Mouse (Mus musculus): Measurements from ENCODE around the gene Chmp2a. TPM values are rescaled to one million over a fixed set of nuclear protein-coding genes. Genes with fewer than 3 reads are reported as not detected.
A peak's percentile ranks its signal among the peaks of the same experiment; 100 is the strongest.

Chmp2a gene
- total RNA-seq, 2 experiments from 2014 or later = 210 to 213 TPM

DNA sequence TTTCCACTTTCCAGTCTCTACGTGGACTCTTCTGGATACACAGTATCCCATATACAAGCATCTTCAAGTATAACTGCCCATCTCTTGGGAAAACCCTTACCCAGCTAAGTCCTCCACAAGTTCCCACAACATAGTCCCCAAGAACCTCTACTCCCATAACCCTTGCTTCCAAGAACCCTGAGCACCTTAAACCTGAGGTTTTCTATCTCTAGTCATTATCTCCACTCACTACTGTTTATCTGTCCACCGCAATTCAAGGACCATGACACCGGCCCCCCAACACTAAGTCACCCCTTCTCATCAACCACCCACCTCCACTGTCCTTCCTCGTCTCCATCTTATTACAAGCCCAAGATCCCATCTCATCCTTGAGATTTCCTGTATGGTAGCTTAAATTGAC lies 2.2 kb upstream of the Chmp2a start:
- no peak for DNase-seq (ENCODE audit: low spot score in 2 of 2)

DNA sequence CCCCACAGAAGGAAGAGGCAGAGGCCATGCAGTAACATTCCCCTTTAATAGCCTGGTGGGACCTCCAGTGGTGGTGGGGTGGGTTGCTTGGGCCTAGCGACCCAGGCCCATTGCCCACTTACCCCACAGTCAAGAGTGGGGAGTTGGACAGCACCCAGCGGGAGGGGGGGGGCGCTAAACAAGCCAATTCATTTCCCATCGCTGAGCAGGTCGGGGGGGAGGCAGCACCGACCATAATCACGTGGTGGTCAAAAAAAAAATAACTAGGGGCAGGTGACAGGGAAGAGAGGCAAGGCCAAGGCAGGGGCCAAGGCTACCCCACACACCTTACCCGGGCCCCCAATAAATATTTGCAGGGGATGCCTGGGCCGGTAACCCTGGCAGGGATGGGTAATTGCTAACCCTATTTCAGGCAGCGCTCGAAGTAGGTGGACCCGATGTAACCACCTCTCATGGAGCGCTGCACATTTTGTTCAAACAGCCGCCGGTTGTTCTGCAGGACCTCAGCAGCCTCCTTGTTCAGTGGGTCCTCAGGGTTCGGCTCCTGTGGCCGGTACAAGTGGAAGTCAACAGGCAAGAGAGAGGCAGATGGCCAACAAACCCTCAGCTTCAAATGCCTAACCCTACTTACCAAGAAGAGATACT lies 726 bp upstream of the Chmp2a start:
- no peak for DNase-seq (ENCODE audit: low spot score in 2 of 2)

DNA sequence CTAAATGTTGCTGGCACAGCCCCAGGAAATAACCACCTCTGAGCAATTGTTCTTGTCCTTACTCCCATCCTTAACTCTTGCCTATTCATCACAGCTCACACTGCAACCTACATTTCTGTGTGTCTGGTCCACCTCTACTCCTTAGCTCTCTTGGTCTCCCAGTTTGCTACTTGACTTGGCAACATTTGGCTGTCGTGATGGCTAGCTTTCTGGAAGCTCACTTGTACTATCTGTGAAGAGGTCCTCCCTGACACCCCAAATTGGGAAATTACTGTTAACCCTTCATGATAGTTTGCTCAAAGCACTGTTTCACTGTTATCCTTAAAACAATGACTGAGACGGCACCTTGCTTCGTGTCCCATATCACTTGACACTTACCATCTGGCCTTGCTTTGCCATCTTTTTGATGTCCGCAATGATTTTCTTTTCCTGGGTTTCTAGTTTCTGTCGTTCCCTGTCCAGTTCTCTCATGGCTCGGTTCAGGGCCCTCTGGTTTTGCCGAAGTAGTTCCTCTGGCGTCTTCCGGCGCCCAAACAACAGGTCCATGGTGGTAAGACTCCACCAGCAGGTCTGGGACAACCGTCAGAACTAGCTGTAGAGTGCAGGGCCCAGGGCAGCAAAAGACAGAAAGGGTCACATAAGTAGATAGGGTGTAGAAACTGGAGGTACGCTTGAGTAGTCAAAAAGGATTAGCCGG lies 1.0 kb downstream of the Chmp2a start:
- no peak for DNase-seq (ENCODE audit: low spot score in 2 of 2)

DNA sequence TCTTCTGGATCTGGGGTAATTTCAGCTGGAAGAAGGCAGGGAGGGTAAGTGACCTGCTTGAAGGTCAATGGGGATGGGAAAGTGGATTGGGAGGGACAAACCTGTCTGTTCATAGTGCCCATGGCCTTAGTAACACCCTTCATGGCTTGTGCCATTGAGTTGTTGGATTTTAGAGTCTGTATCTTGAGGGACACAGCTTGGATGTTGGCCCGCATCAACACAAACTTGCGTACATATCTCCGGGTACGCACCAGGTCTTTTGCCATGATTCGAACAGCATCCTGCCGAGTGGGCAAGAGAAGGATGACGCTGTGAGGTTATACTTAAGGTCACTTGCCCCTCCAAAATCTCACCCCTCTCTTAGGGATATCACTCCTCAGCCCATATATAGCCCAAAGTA lies 2.1 kb downstream of the Chmp2a start:
- DNase-seq (ENCODE audit: low spot score in 2 of 2) = no peak

DNA sequence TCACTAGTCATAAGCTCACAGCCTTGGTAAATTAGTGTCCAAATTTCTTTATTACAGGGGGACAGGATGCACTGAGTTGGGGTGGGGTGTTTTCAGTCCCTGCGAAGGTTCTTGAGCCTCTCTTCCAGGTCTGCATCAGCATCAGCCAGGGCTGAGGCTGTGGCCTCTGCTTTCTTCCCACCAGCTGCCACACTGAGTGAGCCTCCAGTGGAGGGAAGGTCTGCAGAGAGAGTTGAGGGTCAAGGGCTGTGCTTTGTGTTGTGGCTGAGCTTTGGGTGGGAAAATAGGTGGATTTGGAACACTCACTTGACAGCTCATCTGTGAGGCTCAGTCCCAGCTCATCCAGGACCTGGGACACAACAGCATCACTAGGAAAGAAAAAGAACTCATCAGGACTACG lies 2.6 kb downstream of the Chmp2a start:
- no peak for DNase-seq (ENCODE audit: low spot score in 2 of 2)

DNA sequence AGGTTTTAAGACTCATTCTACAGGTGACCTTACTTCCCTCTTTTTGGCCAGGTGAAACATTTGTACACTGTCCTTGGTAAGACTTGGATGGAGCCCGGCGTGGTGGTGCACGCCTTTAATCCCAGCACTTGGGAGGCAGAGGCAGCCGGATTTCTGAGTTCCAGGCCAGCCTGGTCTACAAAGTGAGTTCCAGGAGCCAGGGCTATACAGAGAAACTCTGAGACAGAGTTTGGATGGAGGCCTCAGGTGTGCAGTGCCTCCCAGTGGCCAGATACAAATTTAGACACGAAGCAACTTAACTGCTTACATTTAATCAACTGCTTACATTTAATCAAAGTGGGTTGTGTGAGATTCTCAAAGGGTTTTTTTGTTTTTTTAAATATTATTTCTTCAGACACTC lies 3.5 kb downstream of the Chmp2a start:
- DNase-seq (ENCODE audit: low spot score in 2 of 2) = no peak

DNA sequence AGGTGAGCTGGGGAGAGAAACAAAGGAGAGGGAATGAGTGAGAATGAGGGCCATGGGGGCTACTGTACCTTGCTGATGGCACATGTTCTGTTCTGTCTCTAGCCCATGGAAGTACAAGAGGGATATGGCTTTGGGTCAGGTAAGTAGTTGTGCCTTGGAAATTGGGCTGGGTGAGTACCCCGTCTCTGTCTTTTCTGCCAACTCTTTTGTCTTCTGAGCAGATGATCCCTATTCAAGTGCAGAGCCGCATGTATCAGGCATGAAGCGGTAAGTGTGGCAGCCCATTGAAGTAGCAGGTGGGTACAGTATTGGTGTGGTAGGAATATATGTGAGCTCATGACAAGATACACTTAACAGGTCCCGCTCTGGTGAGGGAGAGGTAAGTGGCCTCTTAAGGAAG lies 5.6 kb downstream of the Chmp2a start:
- DNase-seq (ENCODE audit: low spot score in 2 of 2) = no peak

DNA sequence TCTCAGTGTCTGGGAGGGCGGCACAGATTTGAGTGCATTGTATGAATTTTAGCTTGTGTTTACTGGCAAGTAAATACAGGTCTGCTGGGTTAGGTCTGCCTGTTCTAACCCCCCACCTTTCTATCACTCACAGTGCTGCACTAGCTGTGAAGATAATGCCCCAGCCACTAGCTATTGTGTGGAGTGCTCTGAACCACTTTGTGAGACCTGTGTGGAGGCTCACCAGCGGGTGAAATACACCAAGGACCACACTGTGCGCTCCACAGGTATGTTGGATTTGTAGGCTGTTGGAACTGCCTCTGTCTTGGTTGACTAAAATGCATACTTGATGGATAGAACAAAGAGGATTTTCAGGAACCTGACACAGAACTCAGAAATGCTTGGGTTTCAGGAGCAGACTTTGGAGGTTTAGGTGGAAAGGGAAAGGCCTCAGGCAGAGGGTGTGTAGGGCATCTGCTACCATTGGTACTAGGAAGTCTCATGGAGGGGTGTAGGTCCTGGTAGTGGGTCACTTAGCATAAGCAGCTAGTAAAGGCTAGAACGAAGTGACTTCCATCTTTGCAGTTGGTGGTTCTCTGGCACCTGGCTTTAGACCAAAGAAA lies 9.0 kb downstream of the Chmp2a start:
- no peak for DNase-seq (ENCODE audit: low spot score in 2 of 2)

DNA sequence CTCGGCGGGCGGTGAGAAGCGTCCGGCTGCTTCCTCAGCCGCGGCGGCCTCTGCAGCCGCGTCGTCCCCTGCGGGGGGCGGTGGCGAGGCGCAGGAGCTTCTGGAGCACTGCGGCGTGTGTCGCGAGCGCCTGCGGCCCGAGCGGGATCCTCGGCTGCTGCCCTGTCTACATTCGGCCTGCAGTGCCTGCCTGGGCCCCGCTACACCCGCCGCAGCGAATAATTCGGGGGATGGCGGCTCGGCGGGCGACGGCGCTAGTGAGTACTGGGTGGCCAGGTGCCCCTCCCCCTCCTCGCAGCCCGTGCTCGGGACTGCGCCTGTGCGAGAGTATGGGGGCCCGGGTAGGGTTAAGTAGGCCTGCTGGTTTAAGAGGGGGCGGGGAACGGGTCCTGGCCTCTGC lies 9.8 kb downstream of the Chmp2a start:
- peak; percentile 72 to 74 for DNase-seq (ENCODE audit: low spot score in 2 of 2)

DNA sequence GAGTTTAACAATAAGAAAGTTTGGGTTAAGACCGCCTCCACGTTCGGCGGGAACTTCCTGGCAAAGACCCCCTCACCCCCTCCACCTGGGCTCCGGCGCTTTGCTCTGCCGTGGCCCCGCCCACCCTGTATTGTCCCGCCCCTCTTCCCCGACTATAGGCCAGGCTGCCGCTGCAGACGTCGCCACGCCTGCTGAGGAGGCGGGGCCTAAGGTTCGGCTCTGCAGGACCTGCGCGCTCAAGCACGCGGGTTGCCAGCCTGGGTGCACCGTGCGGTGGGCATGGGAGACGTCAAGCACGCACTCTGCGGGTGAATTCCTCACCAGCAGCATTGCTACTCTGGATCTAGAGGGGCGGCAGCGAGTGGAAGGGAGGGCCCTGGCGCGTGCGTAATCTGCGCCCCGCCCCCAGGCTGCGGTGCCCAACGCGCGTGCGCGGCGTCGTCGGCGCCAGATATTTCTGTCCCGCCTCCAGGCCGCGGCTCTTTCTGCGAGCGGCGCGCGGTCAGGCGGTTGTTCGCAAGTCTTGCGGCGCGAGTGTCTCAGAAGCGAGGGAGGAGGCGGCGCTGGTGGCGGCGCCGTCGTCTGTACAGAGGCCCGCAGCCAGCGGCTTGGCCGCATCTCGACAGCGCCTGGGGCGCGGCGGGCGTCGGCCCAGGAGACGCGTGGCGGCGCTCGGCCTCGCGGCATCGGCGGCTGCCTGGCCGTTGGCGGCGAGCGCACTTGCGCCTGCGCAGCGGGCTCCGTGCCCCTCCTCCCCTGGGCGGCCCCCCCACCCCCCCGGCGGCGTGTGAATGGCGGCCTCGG lies 10.5 kb downstream of the Chmp2a start:
- peak; percentile 96 to 98 for DNase-seq (ENCODE audit: low spot score in 2 of 2)

DNA sequence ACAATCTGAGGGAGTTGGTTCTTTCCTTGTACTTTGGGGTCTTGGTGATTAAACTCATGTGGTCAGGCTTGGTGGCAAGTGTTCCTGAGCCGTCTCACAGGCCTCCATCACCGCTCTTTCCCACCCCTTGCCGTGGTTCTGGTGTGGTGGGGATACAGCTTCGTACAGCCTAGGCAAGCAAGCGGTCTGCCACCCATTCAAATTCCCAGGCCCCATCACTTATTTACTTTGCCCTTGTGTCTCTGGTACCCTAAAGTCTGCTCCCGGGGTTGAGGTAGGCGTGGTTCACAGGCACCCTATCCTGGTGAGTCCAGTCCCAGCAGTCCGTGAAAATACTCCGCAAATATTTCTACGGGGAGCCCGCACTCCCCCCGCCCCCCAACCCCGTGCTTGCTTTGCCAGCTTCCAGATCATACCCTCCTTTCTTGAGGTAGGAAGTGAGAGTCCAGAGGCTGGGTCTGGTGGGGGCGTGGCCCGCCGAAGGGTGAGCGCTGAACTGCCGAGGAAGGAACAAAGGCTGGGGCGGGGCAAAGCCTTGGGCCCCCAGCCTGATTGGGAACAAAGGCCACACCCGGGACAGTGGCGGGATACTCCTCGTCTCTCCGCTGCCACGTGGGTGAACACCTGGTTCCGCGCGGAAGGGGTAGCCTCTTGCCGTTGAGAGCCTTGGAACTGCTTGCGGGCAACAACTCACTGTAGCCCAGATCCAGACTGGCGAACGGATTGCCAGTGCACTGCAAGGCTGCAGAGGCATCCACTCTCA lies 11.7 kb downstream of the Chmp2a start:
- peak in 1 of 2 experiments; percentile 65 for DNase-seq (ENCODE audit: low spot score in 2 of 2)

DNA sequence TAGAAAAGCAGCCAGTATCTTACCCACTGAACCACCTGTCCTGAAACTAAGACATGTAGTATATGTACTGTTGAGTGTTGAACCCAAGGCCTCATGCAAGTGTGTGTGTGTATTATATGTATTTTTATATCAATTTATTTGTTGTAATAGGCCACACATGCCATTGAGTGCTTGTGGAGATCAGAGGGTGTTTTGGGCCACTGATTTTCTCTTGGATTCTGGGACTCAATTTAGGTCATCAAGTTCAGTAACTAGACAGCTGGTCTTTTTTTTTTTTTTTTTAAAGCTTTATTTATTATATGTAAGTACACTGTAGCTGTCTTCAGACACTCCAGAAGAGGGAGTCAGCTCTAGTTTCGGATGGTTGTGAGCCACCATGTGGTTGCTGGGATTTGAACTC lies 19.4 kb downstream of the Chmp2a start:
- DNase-seq (ENCODE audit: low spot score in 2 of 2) = no peak

DNA sequence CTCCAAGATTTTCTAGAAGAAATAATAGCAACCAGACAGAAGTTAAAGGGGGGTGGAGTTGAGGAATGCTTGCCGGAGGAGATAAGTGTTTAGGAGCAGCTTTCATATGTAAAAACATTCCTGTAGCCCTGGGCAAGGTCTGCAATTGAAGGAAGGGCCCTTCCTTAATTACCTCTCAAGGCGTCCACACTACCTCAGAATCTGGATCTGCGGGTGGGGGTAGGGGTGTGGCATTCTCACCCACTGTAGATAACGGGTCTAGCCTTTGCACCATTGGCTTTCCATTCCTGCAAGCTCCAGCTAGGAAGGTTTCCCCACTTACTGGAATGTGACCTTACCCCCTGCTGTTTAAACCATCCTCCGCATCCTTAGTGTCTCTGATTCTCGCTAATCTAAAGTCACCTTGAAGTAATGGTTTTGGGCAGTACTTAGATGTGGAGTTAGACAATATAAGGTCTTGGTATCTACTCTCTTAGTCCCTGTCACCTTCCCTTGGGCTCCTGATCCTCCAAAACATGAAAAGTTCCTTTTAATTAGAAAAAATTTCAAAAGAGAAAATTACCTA lies 20.2 kb downstream of the Chmp2a start:
- no peak for DNase-seq (ENCODE audit: low spot score in 2 of 2)

DNA sequence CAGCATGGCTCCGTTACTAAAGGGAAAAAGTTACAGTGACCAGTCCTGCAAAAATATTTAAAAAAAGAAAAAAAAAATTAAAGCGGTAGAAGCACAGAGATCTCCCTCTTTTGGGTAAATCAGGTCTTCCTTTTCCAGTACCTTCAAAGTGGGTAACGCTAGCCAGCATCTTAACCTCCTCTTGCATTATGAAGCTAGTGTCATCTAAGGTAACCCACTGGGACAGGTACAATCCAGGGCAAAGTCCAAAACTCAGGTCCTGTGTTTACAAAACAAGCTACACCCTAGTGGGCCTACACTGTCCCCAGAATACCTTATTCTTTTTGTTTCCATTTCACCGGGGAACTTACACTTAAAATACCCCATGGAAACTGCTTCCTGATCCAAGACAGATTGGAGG lies 20.9 kb downstream of the Chmp2a start:
- no peak for DNase-seq (ENCODE audit: low spot score in 2 of 2)

DNA sequence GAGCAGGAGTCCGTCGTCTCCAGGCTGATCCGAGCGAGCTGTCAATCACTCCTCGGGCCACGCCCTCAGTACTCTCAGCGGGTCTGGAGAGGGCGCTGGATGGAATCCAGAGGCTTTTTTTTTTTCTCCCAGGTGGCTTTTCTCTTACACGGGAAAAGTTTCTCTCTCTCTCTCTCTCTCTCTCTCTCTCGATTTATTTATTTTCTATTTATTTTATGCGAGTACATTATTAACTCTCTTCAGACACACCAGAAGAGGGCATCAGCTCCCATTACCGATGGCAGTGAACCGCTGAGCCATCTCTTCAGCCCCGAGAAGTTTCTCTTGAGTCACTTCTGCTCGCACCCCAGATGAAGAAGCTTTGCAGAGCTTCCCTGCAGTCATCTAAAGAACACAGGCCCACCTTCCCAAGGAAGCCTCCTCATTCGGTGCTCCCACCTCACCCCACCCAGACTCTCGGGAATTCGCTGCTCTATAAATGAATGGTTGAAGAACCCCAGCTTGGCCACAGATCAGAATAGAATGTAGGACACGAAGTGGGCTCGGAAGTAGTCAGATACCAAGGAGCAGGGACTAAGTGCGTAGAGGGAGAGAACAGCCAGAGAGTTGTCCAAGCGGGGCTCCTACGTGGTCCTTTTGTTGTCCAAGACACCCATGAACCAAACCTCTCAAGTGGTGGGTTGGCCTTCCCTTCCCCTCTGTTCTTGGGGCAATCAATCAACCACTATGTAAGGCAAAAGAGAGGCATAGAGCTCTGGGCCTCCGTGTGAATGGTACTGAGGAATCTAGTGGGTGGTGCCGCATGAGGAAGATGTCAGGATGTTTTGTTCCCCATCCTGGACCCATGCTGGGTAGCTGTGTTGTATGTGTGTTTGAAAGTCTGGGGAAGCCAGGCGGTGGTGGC lies 24.4 kb downstream of the Chmp2a start, which contains the start of gene Zbtb45:
Gene Zbtb45 (minus strand): TSS at position 30 of the 904 bp plus-strand sequence.
- no peak for DNase-seq (ENCODE audit: low spot score in 2 of 2)

DNA sequence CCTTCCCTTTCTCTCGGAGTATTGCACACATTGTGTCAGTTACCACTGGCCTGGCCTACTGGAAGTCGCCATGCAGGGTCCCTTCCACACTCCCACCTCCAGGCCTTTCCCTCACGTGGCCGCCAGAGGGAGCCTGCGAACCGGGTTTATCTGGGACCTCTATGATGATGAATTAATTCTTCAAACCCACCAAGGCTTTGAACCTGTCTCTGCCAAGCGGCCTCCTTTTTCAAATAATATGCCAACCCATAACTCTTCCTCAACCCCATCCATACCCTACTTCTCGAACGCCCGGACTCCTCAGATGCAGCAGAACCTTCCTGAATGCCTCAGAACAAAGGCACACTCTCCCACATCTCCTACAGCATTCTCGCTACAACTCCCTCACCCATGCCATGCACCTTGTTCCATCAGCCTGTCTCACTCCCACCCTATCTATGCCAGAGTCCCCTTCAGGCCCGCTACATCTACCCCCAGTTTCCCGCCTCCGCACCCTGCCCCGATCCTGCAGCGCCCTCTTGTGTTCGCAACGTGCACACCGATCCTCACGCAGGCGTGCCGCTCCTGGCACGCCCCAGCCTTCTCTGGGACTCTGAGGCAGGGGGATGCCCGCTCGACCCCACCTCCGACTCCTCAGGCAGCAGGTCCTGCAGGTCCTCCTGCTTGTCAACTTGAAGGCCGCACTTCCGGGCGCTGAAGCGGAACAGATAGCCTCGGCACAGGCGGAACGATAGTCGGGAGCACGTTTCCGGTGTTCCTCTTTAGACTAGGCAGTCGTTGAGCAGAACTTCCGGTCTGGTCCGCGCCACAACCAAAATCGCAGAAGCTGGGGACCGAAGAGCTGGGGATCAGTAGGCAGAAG lies 25.2 kb downstream of the Chmp2a start:
- peak; percentile 86 to 87 for DNase-seq (ENCODE audit: low spot score in 2 of 2)

DNA sequence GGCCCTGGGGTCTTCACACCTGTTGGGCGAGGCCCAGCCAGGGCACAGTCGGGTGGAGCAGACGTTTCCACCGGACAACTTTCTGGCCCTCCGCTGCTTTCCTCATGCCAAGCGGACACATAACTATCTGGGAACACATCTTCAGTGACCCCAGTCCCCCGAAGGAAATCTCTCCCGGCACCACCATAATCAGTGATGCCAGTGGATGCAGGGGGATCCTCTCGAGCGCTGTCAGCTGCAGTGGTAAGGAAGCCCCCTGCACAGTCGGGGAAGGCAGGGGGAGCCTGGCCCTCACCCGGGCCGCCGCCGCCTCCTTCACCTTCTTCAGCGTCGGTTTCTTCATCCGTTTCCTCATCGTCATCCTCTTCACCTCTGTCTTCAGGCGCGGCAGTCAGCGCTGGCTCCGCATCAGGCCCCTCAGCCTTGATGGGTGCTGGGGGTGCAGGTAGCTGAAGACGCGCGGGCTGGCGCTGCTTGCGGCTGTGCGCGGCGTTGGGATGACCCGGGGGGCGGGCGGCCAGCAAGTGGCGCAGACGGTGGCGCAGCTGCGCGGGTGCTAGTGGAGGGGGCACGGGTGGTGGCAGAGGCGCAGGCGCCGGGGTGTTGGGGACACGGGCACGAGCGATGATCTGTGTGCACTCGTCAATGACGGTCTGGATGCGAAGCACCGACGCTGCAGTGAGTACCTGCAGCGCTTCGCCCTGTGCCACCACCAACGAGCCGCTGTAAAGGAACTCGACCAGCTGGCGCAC lies 27.1 kb downstream of the Chmp2a start:
- DNase-seq (ENCODE audit: low spot score in 2 of 2) = no peak

DNA sequence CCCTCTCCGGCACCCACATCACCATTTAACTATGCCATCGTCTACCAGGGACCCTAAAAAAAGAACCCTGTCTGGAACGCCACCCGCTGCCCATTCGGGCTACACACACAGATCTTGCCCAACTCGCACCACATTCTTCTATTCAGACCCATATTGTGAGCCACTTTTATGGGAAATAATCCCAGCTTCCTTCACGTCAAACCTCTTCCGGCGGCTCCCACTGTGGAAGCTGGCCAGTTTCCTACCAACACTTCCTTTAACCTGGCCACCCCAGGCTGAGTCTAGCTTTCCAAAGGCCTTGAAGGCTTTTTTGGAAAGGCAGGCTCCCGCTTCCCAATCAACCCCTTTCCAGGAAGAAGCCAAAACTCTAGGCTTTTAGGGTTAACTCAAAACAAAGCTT lies 28.1 kb downstream of the Chmp2a start:
- no peak for DNase-seq (ENCODE audit: low spot score in 2 of 2)
